Mouse (Mus musculus): Measurements from ENCODE around the gene Pik3cb. TPM values are rescaled to one million over a fixed set of nuclear protein-coding genes. Genes with fewer than 3 reads are reported as not detected.

The Pik3cb gene
- polyA plus RNA-seq, 1 experiment from 2014 or later = 2.2 TPM

DNA sequence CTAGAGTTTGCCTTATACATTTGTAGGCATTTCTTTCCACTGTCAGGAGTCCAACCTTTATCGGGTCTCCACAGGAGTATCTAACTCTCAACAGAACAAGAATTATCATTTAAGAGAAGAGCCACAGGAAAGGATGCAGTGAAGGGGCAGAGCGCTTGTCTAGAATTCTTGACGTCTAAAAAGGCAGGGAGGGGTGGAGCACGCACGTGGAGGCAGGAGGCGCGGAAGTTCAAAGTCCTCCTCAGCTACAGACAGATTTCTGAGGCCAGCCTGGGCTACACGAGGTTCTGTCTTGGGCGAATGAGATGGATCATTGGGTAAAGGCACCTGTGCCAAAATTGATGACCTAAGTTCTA, 23.7 kb upstream of the Pik3cb start:
- H3K4me1 ChIP-seq = peaks cover 39% of the 10 kb centered on the region
- H3K27ac ChIP-seq = peak overlapping the region; percentile 83
- no peak overlapping the region for H3K4me3 ChIP-seq
- no peak for DNase-seq (ENCODE audit: extremely low spot score, low spot score)
- WGBS = 56% methylated on average over 9 of the region's 9 CpGs
- H3K36me3 ChIP-seq (replicated peaks) = no peaks in the 10 kb centered on the region
- no peaks in the 10 kb centered on the region for H3K9me3 ChIP-seq
- H3K27me3 ChIP-seq (ENCODE audit: poor library complexity, severe bottlenecking) = peaks cover 6% of the 10 kb centered on the region; the same call in 1 of the 2 replicates

- DNase-seq (ENCODE audit: extremely low spot score, low spot score) = peak; percentile 60
- peaks cover 39% of the 10 kb centered on the region for H3K4me1 ChIP-seq
- H3K27ac ChIP-seq = peak overlapping the region; percentile 83
- 8% methylated on average over 15 of the region's 15 CpGs for whole genome bisulfite sequencing
- no peaks in the 10 kb centered on the region for H3K9me3 ChIP-seq
- H3K27me3 ChIP-seq (ENCODE audit: poor library complexity, severe bottlenecking) = peaks cover 6% of the 10 kb centered on the region; the same call in 1 of the 2 replicates
- no peaks in the 10 kb centered on the region for H3K36me3 ChIP-seq (replicated peaks)
- H3K4me3 ChIP-seq = peak overlapping the region; percentile 33; the same call in 1 of the 2 replicates
Measured at GRCm38 (mm10) chr9:99163420-99164147, 23.2 kb upstream of the Pik3cb start.

DNA sequence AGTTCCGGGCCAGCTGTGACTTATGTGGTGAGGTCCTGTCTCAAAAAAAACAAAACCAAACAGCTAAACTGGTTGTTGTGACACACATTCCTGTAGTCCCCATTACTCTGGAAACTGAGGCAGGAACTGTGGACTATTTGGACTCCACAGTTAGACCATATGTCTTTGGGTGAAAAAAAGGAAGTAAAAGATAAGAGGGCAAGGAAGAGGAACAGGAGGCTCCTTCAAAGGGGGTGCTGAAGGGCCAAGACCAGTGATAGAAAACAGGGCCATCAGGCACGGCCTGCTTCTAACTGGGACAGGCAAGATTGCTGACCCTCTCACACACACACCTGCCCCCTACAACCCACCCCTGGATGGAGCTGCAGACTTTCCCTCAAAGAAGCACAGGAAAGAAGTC, 22.4 kb upstream of the Pik3cb start:
- peaks cover 6% of the 10 kb centered on the region; the same call in 1 of the 2 replicates for H3K27me3 ChIP-seq (ENCODE audit: poor library complexity, severe bottlenecking)
- H3K36me3 ChIP-seq (replicated peaks) = no peaks in the 10 kb centered on the region
- H3K9me3 ChIP-seq = no peaks in the 10 kb centered on the region
- WGBS = 96% methylated on average over 2 of the region's 2 CpGs
- H3K4me1 ChIP-seq = peaks cover 39% of the 10 kb centered on the region
- peak overlapping the region; percentile 83 for H3K27ac ChIP-seq
- H3K4me3 ChIP-seq = no peak overlapping the region
- DNase-seq (ENCODE audit: extremely low spot score, low spot score) = no peak

GRCm38 (mm10) chr9:99160780-99161179, 20.4 kb upstream of the Pik3cb start:
- H3K27ac ChIP-seq = no peak overlapping the region
- H3K36me3 ChIP-seq (replicated peaks) = no peaks in the 10 kb centered on the region
- H3K4me1 ChIP-seq = peaks cover 24% of the 10 kb centered on the region
- H3K27me3 ChIP-seq (ENCODE audit: poor library complexity, severe bottlenecking) = peaks cover 6% of the 10 kb centered on the region; the same call in 1 of the 2 replicates
- WGBS = 92% methylated on average over 5 of the region's 5 CpGs
- H3K4me3 ChIP-seq = no peak overlapping the region
- no peak for DNase-seq (ENCODE audit: extremely low spot score, low spot score)
- H3K9me3 ChIP-seq = no peaks in the 10 kb centered on the region

DNA sequence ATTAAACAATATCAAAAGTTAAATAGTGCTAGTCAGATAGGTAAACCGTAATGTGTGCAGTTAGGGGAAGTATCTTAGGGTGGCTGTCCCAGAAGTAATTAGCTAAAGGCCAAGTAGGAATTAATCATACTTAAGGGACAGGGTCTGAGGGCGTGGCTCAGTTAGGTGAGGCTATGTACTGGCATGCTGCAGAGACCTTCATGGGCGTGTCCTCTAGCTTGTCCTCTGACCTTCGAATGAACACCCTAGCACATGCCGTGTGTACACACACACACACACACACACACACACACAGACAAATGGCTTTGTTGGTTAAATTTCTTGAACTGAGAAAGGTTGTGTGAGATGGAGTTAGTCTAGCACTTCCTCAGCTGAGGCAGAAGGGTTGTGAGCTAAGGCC, 19.5 kb upstream of the Pik3cb start:
- no peak overlapping the region for H3K4me3 ChIP-seq
- H3K27me3 ChIP-seq (ENCODE audit: poor library complexity, severe bottlenecking) = peaks cover 6% of the 10 kb centered on the region; the same call in 1 of the 2 replicates
- DNase-seq (ENCODE audit: extremely low spot score, low spot score) = no peak
- no peaks in the 10 kb centered on the region for H3K9me3 ChIP-seq
- peaks cover 21% of the 10 kb centered on the region for H3K4me1 ChIP-seq
- no peaks in the 10 kb centered on the region for H3K36me3 ChIP-seq (replicated peaks)
- H3K27ac ChIP-seq = no peak overlapping the region
- WGBS = 89% methylated on average over 5 of the region's 5 CpGs

DNA sequence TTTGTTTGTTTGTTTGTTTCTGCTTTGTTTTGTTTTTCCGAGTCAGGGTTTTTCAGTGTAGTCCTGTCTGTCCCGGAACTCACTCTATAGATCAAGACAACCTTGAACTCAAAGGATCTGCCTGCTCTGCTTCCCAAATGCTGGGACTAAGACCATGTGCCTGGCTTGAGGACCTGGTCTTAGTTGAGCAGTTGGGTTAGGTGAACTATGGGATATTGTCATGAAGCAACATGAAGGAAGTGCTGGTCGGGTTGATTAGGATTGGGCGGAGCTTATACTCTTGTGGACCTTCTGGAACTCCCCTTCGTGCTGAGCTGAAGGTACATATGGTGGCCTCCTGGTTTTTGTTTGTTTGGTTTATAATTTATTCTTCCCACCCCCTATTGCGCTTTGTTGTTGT, 18.3 kb upstream of the Pik3cb start:
- H3K27me3 ChIP-seq (ENCODE audit: poor library complexity, severe bottlenecking) = no peaks in the 10 kb centered on the region
- H3K36me3 ChIP-seq (replicated peaks) = no peaks in the 10 kb centered on the region
- DNase-seq (ENCODE audit: extremely low spot score, low spot score) = no peak
- H3K4me1 ChIP-seq = peaks cover 10% of the 10 kb centered on the region
- WGBS = 91% methylated on average over 6 of the region's 6 CpGs
- no peaks in the 10 kb centered on the region for H3K9me3 ChIP-seq
- H3K4me3 ChIP-seq = no peak overlapping the region
- H3K27ac ChIP-seq = no peak overlapping the region

DNA sequence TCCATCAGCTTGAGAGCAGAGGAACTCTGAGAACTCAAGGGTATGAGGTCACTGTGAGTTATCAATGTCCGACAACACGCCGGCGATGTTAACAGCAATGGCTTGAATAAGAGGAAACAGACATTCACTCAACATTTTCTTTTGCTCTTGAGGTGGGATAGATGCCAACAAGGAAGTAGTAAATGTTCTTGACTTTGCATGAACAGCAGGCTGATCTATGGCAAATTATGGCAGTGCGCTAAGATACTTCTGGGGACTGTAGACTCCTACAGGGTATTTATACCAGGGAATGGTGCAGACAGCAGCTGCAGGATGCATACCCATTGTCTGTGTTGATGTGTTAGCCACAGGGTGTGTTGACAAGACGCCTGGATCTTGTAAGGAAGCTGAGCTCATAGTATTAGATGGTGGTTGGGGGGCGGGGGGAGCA, 17.8 kb upstream of the Pik3cb start:
- WGBS = 86% methylated on average over 7 of the region's 7 CpGs

GRCm38 (mm10) chr9:99153655-99154054, 13.2 kb upstream of the Pik3cb start:
- peaks cover 14% of the 10 kb centered on the region for H3K4me1 ChIP-seq
- no peak overlapping the region for H3K27ac ChIP-seq
- H3K27me3 ChIP-seq (ENCODE audit: poor library complexity, severe bottlenecking) = no peaks in the 10 kb centered on the region
- WGBS = 40% methylated on average over 3 of the region's 3 CpGs
- DNase-seq (ENCODE audit: extremely low spot score, low spot score) = no peak
- H3K4me3 ChIP-seq = no peak overlapping the region
- H3K9me3 ChIP-seq = no peaks in the 10 kb centered on the region
- H3K36me3 ChIP-seq (replicated peaks) = no peaks in the 10 kb centered on the region

More for the DNA sequence above, 17.8 kb upstream of the Pik3cb start:
- Histone ChIP-seq H3K4me3 (no peak overlapping the region), H3K27me3 (ENCODE audit: poor library complexity, severe bottlenecking) (no peaks in the 10 kb centered on the region), H3K36me3 (replicated peaks) (no peaks in the 10 kb centered on the region), H3K9me3 (no peaks in the 10 kb centered on the region), H3K27ac (no peak overlapping the region), H3K4me1 (peaks cover 10% of the 10 kb centered on the region)
- DNase-seq (ENCODE audit: extremely low spot score, low spot score) = no peak

GRCm38 (mm10) chr9:99152699-99153490, 12.5 kb upstream of the Pik3cb start:
- no peaks in the 10 kb centered on the region for H3K36me3 ChIP-seq (replicated peaks)
- DNase-seq (ENCODE audit: extremely low spot score, low spot score) = no peak
- H3K4me3 ChIP-seq = no peak overlapping the region
- no peaks in the 10 kb centered on the region for H3K27me3 ChIP-seq (ENCODE audit: poor library complexity, severe bottlenecking)
- no peak overlapping the region for H3K27ac ChIP-seq
- no peaks in the 10 kb centered on the region for H3K9me3 ChIP-seq
- WGBS = 61% methylated on average over 9 of the region's 9 CpGs
- peaks cover 14% of the 10 kb centered on the region for H3K4me1 ChIP-seq

- no peak for DNase-seq (ENCODE audit: extremely low spot score, low spot score)
- peaks cover 6% of the 10 kb centered on the region for H3K27me3 ChIP-seq (ENCODE audit: poor library complexity, severe bottlenecking)
- WGBS = 83% methylated on average over 27 of the region's 27 CpGs
Measured at GRCm38 (mm10) chr9:99146855-99147735, 6.7 kb upstream of the Pik3cb start.

GRCm38 (mm10) chr9:99145756-99146155, 5.3 kb upstream of the Pik3cb start:
- no peaks in the 10 kb centered on the region for H3K9me3 ChIP-seq

More at GRCm38 (mm10) chr9:99146855-99147735, 6.7 kb upstream of the Pik3cb start:
- Histone ChIP-seq H3K9me3 (no peaks in the 10 kb centered on the region), H3K4me1 (no peaks in the 10 kb centered on the region), H3K4me3 (no peak overlapping the region), H3K27ac (no peak overlapping the region), H3K36me3 (replicated peaks) (no peaks in the 10 kb centered on the region)

GRCm38 (mm10) chr9:99144416-99144989, 4.1 kb upstream of the Pik3cb start:
- peaks cover 20% of the 10 kb centered on the region for H3K27me3 ChIP-seq (ENCODE audit: poor library complexity, severe bottlenecking)
- H3K4me3 ChIP-seq = no peak overlapping the region
- DNase-seq (ENCODE audit: extremely low spot score, low spot score) = no peak
- no peaks in the 10 kb centered on the region for H3K36me3 ChIP-seq (replicated peaks)
- H3K4me1 ChIP-seq = peaks cover 10% of the 10 kb centered on the region; the same call in 1 of the 2 replicates
- no peaks in the 10 kb centered on the region for H3K9me3 ChIP-seq
- H3K27ac ChIP-seq = no peak overlapping the region
- WGBS = 80% methylated on average over 7 of the region's 7 CpGs

More at GRCm38 (mm10) chr9:99145756-99146155, 5.3 kb upstream of the Pik3cb start:
- Histone ChIP-seq H3K36me3 (replicated peaks) (no peaks in the 10 kb centered on the region), H3K4me1 (peaks cover 7% of the 10 kb centered on the region; the same call in 1 of the 2 replicates), H3K27ac (no peak overlapping the region), H3K27me3 (ENCODE audit: poor library complexity, severe bottlenecking) (peaks cover 19% of the 10 kb centered on the region), H3K4me3 (no peak overlapping the region)
- no peak for DNase-seq (ENCODE audit: extremely low spot score, low spot score)
- 79% methylated on average over 6 of the region's 6 CpGs for whole genome bisulfite sequencing

Measured in forebrain, embryonic 10.5 days (tissue).